Mouse (Mus musculus) gastrocnemius, adult 8-10 months (tissue): Measurements from ENCODE around the gene Stxbp5l. TPM values are rescaled to one million over a fixed set of nuclear protein-coding genes. Genes with fewer than 3 reads are reported as not detected.
"Not testable (repeated sequence)": the region's sequence is repeated elsewhere in the genome, so short reads cannot be mapped to it uniquely, and the experiment has no call there.

Source experiments
- DNase-seq, 2 experiments: peaks; one replicate each; pipeline ENCODE4 v3.0.0; 2022; ENCODE audit warnings: low spot score in 2 of 2
- total RNA-seq, 4 experiments: library from RNA; stranded (reverse); gene quantifications; 2 replicates each; pipeline ENCODE4 v1.2.4; 2022

Stxbp5l gene
- total RNA-seq, 4 experiments from 2014 or later, result 0.10 to 0.11 TPM; not detected in 2

- no peak for DNase-seq
Measured at GRCm38 (mm10) chr16:37280206-37280605, 104.6 kb downstream of the Stxbp5l start.

- DNase-seq, result no peak
Measured at GRCm38 (mm10) chr16:37273681-37274080, 111.1 kb downstream of the Stxbp5l start.

- DNase-seq, result no peak
Measured at GRCm38 (mm10) chr16:37261678-37262077, 123.1 kb downstream of the Stxbp5l start.

GRCm38 (mm10) chr16:37219151-37219550 lies 165.6 kb downstream of the Stxbp5l start:
- no peak for DNase-seq

- DNase-seq, result no peak
Measured at GRCm38 (mm10) chr16:37208783-37209182, 176.0 kb downstream of the Stxbp5l start.

- no peak for DNase-seq
Measured at GRCm38 (mm10) chr16:37194152-37194551, 190.6 kb downstream of the Stxbp5l start.

GRCm38 (mm10) chr16:37125190-37125589 lies 259.6 kb downstream of the Stxbp5l start:
- not testable (repeated sequence) for DNase-seq

- no peak for DNase-seq
Measured at GRCm38 (mm10) chr16:37109285-37109684, 275.5 kb downstream of the Stxbp5l start.

- DNase-seq, result no peak
Measured at GRCm38 (mm10) chr16:37108763-37109162, 276.0 kb downstream of the Stxbp5l start.

GRCm38 (mm10) chr16:37094169-37094833 lies 290.5 kb downstream of the Stxbp5l start:
- no peak for DNase-seq

- DNase-seq, result no peak
Measured at GRCm38 (mm10) chr16:37089648-37090047, 295.1 kb downstream of the Stxbp5l start.

- no peak for DNase-seq
Measured at GRCm38 (mm10) chr16:37072354-37072753, 312.4 kb downstream of the Stxbp5l start.

Other genes starting within 250 kb of the Stxbp5l start
- gene Gtf2e1, start 154.8 kb upstream of the Stxbp5l start, total RNA-seq, result 10 to 100 TPM; 10.2 to 14.1 (median 11.6) TPM
- gene Rabl3, start 154.9 kb upstream of the Stxbp5l start, total RNA-seq, result 1 to 10 TPM; 5.2 to 5.9 (median 5.5) TPM
- under 1 TPM in 1 of 4 experiments, not detected in 3; 0.27 TPM for gene Hgd, start 195.2 kb upstream of the Stxbp5l start, total RNA-seq